Mouse (Mus musculus) midbrain, embryonic 12.5 days (tissue): Measurements from ENCODE around the gene Ugt1a2. TPM values are rescaled to one million over a fixed set of nuclear protein-coding genes. Genes with fewer than 3 reads are reported as not detected.

Source experiments
- ATAC-seq: fragments of 200-750 bp; cut with Nextera tagmentation; 2 replicates; pipeline ENCODE4 v1.8.0; 2017; ENCODE audit warnings: low read depth, moderate TSS enrichment, moderate library complexity; ENCODE audit not compliant: low FRiP score
- H3K27ac ChIP-seq: fragments of 300-500 bp; sonication (generic); replicated peaks from 2 replicates; pipeline ENCODE4 v1.5.1; 2016; ENCODE audit warnings: mild to moderate bottlenecking
- H3K27me3 ChIP-seq: fragments of 300-500 bp; sonication (generic); 2 replicates; pipeline ENCODE4 v1.6.1; 2016; ENCODE audit warnings: mild to moderate bottlenecking
- H3K36me3 ChIP-seq: fragments of 300-500 bp; sonication (generic); 2 replicates; pipeline ENCODE4 v1.6.1; 2016
- H3K4me1 ChIP-seq: fragments of 300-500 bp; sonication (generic); 2 replicates; pipeline ENCODE4 v1.6.1; 2016
- H3K4me2 ChIP-seq: fragments of 300-500 bp; sonication (generic); replicated peaks from 2 replicates; pipeline ENCODE4 v1.6.1; 2016; ENCODE audit warnings: mild to moderate bottlenecking, moderate library complexity
- H3K4me3 ChIP-seq: fragments of 300-500 bp; sonication (generic); 2 replicates; pipeline ENCODE4 v1.5.1; 2016; ENCODE audit warnings: mild to moderate bottlenecking
- H3K9ac ChIP-seq: fragments of 300-500 bp; sonication (generic); replicated peaks from 2 replicates; pipeline ENCODE4 v1.6.1; 2016; ENCODE audit warnings: mild to moderate bottlenecking, moderate library complexity
- H3K9me3 ChIP-seq: fragments of 300-500 bp; sonication (generic); 2 replicates; pipeline ENCODE4 v1.6.1; 2016; ENCODE audit warnings: mild to moderate bottlenecking
- WGBS: fragments of 180-500 bp; shearing (Covaris S2); methylation state at CpG from one replicate; pipeline ENCODE4 v1.1.7; 2016; 5-methylcytosine and 5-hydroxymethylcytosine counted together
- polyA plus RNA-seq: library from polyadenylated mRNA; unstranded; fragments of >200 nt; fragmentation: Nextera tagmentation; extraction: Ambion mirVana; gene quantifications from 2 replicates; pipeline ENCODE4 v1.2.1, GENCODE M21; 2016

Ugt1a2 gene
- polyA plus RNA-seq, 1 experiment from 2014 or later, result 0.14 TPM

GRCm38 (mm10) chr1:88211812-88212211, 11.4 kb downstream of the Ugt1a2 start, which contains the start of gene Ugt1a1:
Gene Ugt1a1 (plus strand): TSS chr1:88211959.
- Histone ChIP-seq H3K4me3 (no peak within 1 kb of the TSS), H3K27me3 (peaks cover 4% of the 10 kb centered on the region; the same call in 1 of the 2 replicates), H3K4me1 (no peaks in the 10 kb centered on the region), H3K9ac (no peak within 1 kb of the TSS), H3K9me3 (peaks cover 51% of the 10 kb centered on the region), H3K27ac (no peak within 1 kb of the TSS), H3K36me3 (no peaks in the 10 kb centered on the region), H3K4me2 (no peak within 1 kb of the TSS)
- ATAC-seq, result no peak
- WGBS, result 67% methylated on average over 8 of the region's 8 CpGs

- H3K9ac ChIP-seq, result no peak overlapping the region
- WGBS, result 61% methylated on average over 8 of the region's 8 CpGs
- no peaks in the 10 kb centered on the region for H3K4me1 ChIP-seq
- no peaks in the 10 kb centered on the region for H3K27me3 ChIP-seq
- no peak overlapping the region for H3K4me2 ChIP-seq
- peaks cover 58% of the 10 kb centered on the region for H3K9me3 ChIP-seq
- no peaks in the 10 kb centered on the region for H3K36me3 ChIP-seq
- ATAC-seq, result no peak
- no peak overlapping the region for H3K27ac ChIP-seq
- H3K4me3 ChIP-seq, result no peak overlapping the region
Observed at GRCm38 (mm10) chr1:88212341-88213045, 12.1 kb downstream of the Ugt1a2 start.

GRCm38 (mm10) chr1:88213061-88213460, 12.7 kb downstream of the Ugt1a2 start:
- no peak for ATAC-seq
- H3K4me3 ChIP-seq, result no peak overlapping the region
- no peaks in the 10 kb centered on the region for H3K36me3 ChIP-seq
- 73% methylated on average over 1 of the region's 1 CpGs for WGBS
- no peak overlapping the region for H3K4me2 ChIP-seq
- H3K27ac ChIP-seq, result no peak overlapping the region
- peaks cover 60% of the 10 kb centered on the region for H3K9me3 ChIP-seq
- H3K9ac ChIP-seq, result no peak overlapping the region
- no peaks in the 10 kb centered on the region for H3K27me3 ChIP-seq
- no peaks in the 10 kb centered on the region for H3K4me1 ChIP-seq

- no peaks in the 10 kb centered on the region for H3K4me1 ChIP-seq
- H3K27me3 ChIP-seq, result no peaks in the 10 kb centered on the region
- H3K4me2 ChIP-seq, result no peak overlapping the region
- H3K9me3 ChIP-seq, result peaks cover 60% of the 10 kb centered on the region
- no peak overlapping the region for H3K9ac ChIP-seq
- no peaks in the 10 kb centered on the region for H3K36me3 ChIP-seq
- H3K4me3 ChIP-seq, result no peak overlapping the region
- WGBS, result 79% methylated on average over 2 of the region's 2 CpGs
- no peak overlapping the region for H3K27ac ChIP-seq
- ATAC-seq, result 0 out of 2 replicates have a peak, but pooled peaks have one; percentile 7
Observed at GRCm38 (mm10) chr1:88213766-88214461, 13.5 kb downstream of the Ugt1a2 start.

- Histone ChIP-seq H3K27me3 (no peaks in the 10 kb centered on the region), H3K4me2 (no peak overlapping the region), H3K36me3 (no peaks in the 10 kb centered on the region), H3K4me1 (no peaks in the 10 kb centered on the region), H3K27ac (no peak overlapping the region), H3K9ac (no peak overlapping the region), H3K4me3 (no peak overlapping the region), H3K9me3 (peaks cover 60% of the 10 kb centered on the region)
- 76% methylated on average over 2 of the region's 2 CpGs for WGBS
- ATAC-seq, result 0 out of 2 replicates have a peak, but pooled peaks have one; percentile 10
Observed at GRCm38 (mm10) chr1:88214462-88214952, 14.1 kb downstream of the Ugt1a2 start.

GRCm38 (mm10) chr1:88215466-88216380, 15.3 kb downstream of the Ugt1a2 start:
- Histone ChIP-seq H3K4me2 (no peak overlapping the region), H3K4me3 (no peak overlapping the region), H3K27ac (no peak overlapping the region), H3K4me1 (no peaks in the 10 kb centered on the region), H3K27me3 (no peaks in the 10 kb centered on the region), H3K36me3 (no peaks in the 10 kb centered on the region), H3K9ac (no peak overlapping the region), H3K9me3 (peaks cover 60% of the 10 kb centered on the region)
- ATAC-seq, result no peak
- WGBS, result 69% methylated on average over 10 of the region's 10 CpGs

GRCm38 (mm10) chr1:88216551-88216950, 16.1 kb downstream of the Ugt1a2 start:
- no peak overlapping the region for H3K4me3 ChIP-seq
- H3K4me2 ChIP-seq, result no peak overlapping the region
- WGBS, result 52% methylated on average over 2 of the region's 2 CpGs
- no peak overlapping the region for H3K27ac ChIP-seq
- H3K9ac ChIP-seq, result no peak overlapping the region
- no peak for ATAC-seq
- no peaks in the 10 kb centered on the region for H3K27me3 ChIP-seq
- H3K36me3 ChIP-seq, result no peaks in the 10 kb centered on the region
- H3K9me3 ChIP-seq, result peaks cover 57% of the 10 kb centered on the region
- H3K4me1 ChIP-seq, result no peaks in the 10 kb centered on the region

GRCm38 (mm10) chr1:88217144-88217543, 16.7 kb downstream of the Ugt1a2 start:
- no peak overlapping the region for H3K4me3 ChIP-seq
- peaks cover 54% of the 10 kb centered on the region for H3K9me3 ChIP-seq
- 62% methylated on average over 2 of the region's 2 CpGs for WGBS
- H3K27ac ChIP-seq, result no peak overlapping the region
- no peaks in the 10 kb centered on the region for H3K27me3 ChIP-seq
- H3K4me2 ChIP-seq, result no peak overlapping the region
- ATAC-seq, result no peak
- H3K9ac ChIP-seq, result no peak overlapping the region
- H3K4me1 ChIP-seq, result no peaks in the 10 kb centered on the region
- no peaks in the 10 kb centered on the region for H3K36me3 ChIP-seq

- H3K27me3 ChIP-seq, result no peaks in the 10 kb centered on the region
- H3K9ac ChIP-seq, result no peak overlapping the region
- no peak overlapping the region for H3K4me3 ChIP-seq
- H3K27ac ChIP-seq, result no peak overlapping the region
- H3K9me3 ChIP-seq, result peaks cover 52% of the 10 kb centered on the region
- H3K36me3 ChIP-seq, result no peaks in the 10 kb centered on the region
- ATAC-seq, result no peak
- 40% methylated on average over 3 of the region's 3 CpGs for WGBS
- H3K4me2 ChIP-seq, result no peak overlapping the region
- H3K4me1 ChIP-seq, result no peaks in the 10 kb centered on the region
Observed at GRCm38 (mm10) chr1:88217576-88217975, 17.2 kb downstream of the Ugt1a2 start.

GRCm38 (mm10) chr1:88218051-88218450, 17.6 kb downstream of the Ugt1a2 start:
- H3K9me3 ChIP-seq, result peaks cover 47% of the 10 kb centered on the region
- no peak overlapping the region for H3K9ac ChIP-seq
- WGBS, result 75% methylated on average over 9 of the region's 9 CpGs

GRCm38 (mm10) chr1:88218591-88218990, 18.2 kb downstream of the Ugt1a2 start:
- H3K9ac ChIP-seq, result no peak overlapping the region
- 49% methylated on average over 4 of the region's 4 CpGs for WGBS

More at GRCm38 (mm10) chr1:88218051-88218450, 17.6 kb downstream of the Ugt1a2 start:
- Histone ChIP-seq H3K27ac (no peak overlapping the region), H3K4me1 (no peaks in the 10 kb centered on the region), H3K4me3 (no peak overlapping the region), H3K36me3 (no peaks in the 10 kb centered on the region), H3K27me3 (no peaks in the 10 kb centered on the region), H3K4me2 (no peak overlapping the region)
- no peak for ATAC-seq

More at GRCm38 (mm10) chr1:88218591-88218990, 18.2 kb downstream of the Ugt1a2 start:
- Histone ChIP-seq H3K4me2 (no peak overlapping the region), H3K27me3 (no peaks in the 10 kb centered on the region), H3K4me3 (no peak overlapping the region), H3K9me3 (peaks cover 41% of the 10 kb centered on the region), H3K4me1 (no peaks in the 10 kb centered on the region), H3K36me3 (no peaks in the 10 kb centered on the region), H3K27ac (no peak overlapping the region)
- no peak for ATAC-seq
